Mouse (Mus musculus): ENCODE data around the gene Asic2. TPM values are rescaled to one million over a fixed set of nuclear protein-coding genes. Genes with fewer than 3 reads are reported as not detected.

Asic2 gene
- polyA plus RNA-seq, 1 experiment from 2014 or later: 0.65 TPM

DNA sequence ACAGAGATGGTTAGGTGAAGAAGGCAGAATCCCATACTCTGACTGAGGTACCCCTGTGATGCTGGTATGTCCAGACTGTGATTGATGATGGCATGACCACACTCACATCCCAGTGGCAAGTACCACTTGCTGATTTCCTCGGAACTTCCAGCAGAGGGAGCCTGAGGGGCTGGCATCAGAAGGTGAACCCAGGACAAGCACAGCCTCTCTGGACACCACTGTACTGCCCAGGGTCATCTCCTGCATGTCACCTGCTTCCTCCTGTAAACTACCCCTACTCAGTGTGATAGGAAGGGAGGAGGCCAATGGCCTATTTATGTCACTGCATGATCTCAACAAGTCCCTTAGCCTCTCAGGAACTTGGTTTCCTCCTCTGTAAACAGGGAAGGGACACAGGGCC, 27.3 kb downstream of the Asic2 start:
- 6% methylated on average over 1 of the region's 1 CpGs for WGBS
- H3K4me3 ChIP-seq: no peak overlapping the region
- H3K27ac ChIP-seq: no peak overlapping the region
- no peaks in the 10 kb centered on the region for H3K36me3 ChIP-seq
- H3K4me1 ChIP-seq: no peaks in the 10 kb centered on the region
- H3K9ac ChIP-seq: no peak overlapping the region
- H3K27me3 ChIP-seq: 0 out of 2 replicates have a peak, but pooled peaks cover 3% of the 10 kb centered on the region
- no peaks in the 10 kb centered on the region for H3K9me3 ChIP-seq
- H3K4me2 ChIP-seq (replicated peaks): no peak overlapping the region
- ATAC-seq (ENCODE audit: low FRiP score, low read depth): no peak

DNA sequence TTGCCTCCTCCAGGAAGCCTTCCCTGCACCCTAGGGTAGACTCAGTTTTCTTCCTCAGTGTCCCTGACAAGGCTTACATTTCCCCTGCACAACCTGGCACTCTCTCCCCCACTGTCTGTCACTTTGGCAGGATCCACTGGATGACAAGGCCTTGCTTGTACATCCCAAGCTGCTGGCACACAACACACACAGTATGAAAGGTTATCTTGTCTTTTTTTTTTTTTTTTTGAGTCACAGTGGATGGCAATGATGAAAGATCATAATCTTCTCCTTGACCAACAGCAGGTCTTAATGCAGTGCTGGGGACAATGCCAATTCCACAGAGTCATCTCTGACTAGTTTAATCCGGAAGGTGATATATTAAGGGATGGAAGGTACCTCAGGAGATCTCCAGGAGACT, 30.7 kb downstream of the Asic2 start:
- H3K9me3 ChIP-seq: no peaks in the 10 kb centered on the region
- H3K4me2 ChIP-seq (replicated peaks): no peak overlapping the region
- WGBS: 87% methylated on average over 1 of the region's 1 CpGs
- H3K27me3 ChIP-seq: no peaks in the 10 kb centered on the region
- H3K4me3 ChIP-seq: no peak overlapping the region
- no peak overlapping the region for H3K27ac ChIP-seq
- no peak overlapping the region for H3K9ac ChIP-seq
- H3K4me1 ChIP-seq: no peaks in the 10 kb centered on the region
- no peak for ATAC-seq (ENCODE audit: low FRiP score, low read depth)
- H3K36me3 ChIP-seq: no peaks in the 10 kb centered on the region

DNA sequence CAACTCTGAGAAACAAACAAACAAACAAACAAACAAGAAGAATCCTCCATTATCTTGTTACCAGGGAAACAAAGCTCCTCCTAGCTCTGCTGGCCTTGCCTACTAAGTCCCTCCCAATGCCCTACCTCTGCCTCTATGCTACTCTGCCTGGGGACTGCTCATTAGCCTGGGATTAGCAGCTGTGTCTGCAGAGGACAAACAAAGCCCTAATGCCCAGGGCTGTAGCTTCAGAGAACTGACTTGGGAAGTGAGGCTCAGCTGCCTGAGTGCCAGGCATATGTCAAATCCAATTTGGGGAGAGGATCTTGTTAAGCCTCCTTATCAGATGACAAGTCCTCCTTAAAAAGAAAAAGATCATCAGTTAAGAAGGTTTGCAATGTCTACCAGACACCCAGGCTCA, 41.9 kb downstream of the Asic2 start:
- H3K4me1 ChIP-seq: no peaks in the 10 kb centered on the region
- H3K36me3 ChIP-seq: no peaks in the 10 kb centered on the region
- H3K27me3 ChIP-seq: no peaks in the 10 kb centered on the region
- H3K9ac ChIP-seq: no peak overlapping the region
- ATAC-seq (ENCODE audit: low FRiP score, low read depth): no peak
- no peak overlapping the region for H3K4me3 ChIP-seq
- H3K27ac ChIP-seq: no peak overlapping the region
- no peak overlapping the region for H3K4me2 ChIP-seq (replicated peaks)
- no peaks in the 10 kb centered on the region for H3K9me3 ChIP-seq

DNA sequence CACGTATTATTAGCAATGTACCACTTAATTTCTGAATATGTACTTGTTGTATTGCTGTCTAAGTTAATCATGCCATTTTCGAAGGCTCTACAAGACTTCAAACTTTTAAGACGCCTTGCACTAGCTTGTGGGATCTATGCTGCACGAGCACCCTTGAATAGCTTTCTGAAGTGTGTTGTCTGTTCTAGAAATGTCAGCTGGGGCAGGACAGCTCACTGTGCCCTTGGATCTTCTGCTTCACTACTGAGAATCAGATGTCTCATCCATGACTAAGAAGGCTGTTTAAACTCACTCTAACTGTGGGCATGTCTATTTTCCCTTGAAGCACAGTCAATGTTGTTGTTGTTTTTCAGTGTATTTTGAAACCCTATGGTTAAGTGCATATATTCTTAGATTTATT, 44.6 kb downstream of the Asic2 start:
- H3K36me3 ChIP-seq: no peaks in the 10 kb centered on the region
- 89% methylated on average over 4 of the region's 4 CpGs for WGBS
- no peaks in the 10 kb centered on the region for H3K9me3 ChIP-seq
- H3K9ac ChIP-seq: no peak overlapping the region
- ATAC-seq (ENCODE audit: low FRiP score, low read depth): no peak
- H3K4me1 ChIP-seq: no peaks in the 10 kb centered on the region
- H3K27ac ChIP-seq: no peak overlapping the region
- no peaks in the 10 kb centered on the region for H3K27me3 ChIP-seq
- no peak overlapping the region for H3K4me3 ChIP-seq
- H3K4me2 ChIP-seq (replicated peaks): no peak overlapping the region

DNA sequence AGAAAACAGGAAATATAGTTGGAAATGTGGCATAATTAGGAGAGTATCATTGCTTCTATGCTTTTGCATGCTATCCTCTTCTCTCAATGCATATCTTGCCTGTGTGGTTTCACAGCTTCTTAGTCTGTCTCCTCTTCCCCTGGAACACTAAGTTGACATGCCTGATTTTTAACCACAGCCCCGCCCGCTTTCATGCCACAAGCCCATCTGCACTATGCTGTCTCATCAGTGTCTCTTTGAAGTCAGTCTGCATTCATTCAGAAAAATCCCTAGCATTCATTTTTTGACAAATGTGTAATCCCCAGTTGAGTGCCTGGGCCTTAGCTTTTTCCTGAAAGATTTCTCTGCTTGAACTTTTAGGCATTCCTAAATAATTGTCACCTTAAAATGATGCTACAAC, 45.2 kb downstream of the Asic2 start:
- Histone ChIP-seq H3K4me3 (no peak overlapping the region), H3K27ac (no peak overlapping the region), H3K4me1 (no peaks in the 10 kb centered on the region), H3K9ac (no peak overlapping the region), H3K27me3 (no peaks in the 10 kb centered on the region), H3K36me3 (no peaks in the 10 kb centered on the region), H3K4me2 (replicated peaks) (no peak overlapping the region), H3K9me3 (no peaks in the 10 kb centered on the region)
- 75% methylated on average over 2 of the region's 2 CpGs for WGBS
- ATAC-seq (ENCODE audit: low FRiP score, low read depth): no peak

DNA sequence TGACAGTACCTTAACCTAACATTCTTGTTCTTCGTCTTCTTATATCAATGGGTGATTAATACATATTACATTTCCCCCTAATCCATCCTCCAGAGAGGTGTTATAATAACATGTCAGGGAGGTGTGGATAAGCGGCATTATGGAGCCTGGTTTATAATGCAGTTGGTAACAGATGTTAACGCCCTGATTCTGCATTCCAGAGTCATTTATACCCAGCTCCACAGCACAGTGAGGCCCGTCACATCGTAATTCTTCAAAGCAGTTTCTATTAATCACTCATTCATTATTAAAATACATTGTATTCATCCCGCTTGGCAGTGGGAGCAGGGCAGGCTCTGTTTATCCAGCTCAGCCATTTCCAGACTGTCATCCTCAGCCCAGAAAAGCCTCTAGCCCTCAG, 52.8 kb downstream of the Asic2 start:
- Histone ChIP-seq H3K4me2 (replicated peaks) (no peak overlapping the region), H3K36me3 (no peaks in the 10 kb centered on the region), H3K4me3 (no peak overlapping the region), H3K9ac (no peak overlapping the region), H3K9me3 (no peaks in the 10 kb centered on the region), H3K27ac (no peak overlapping the region), H3K27me3 (no peaks in the 10 kb centered on the region), H3K4me1 (peaks cover 3% of the 10 kb centered on the region; the same call in 1 of the 2 replicates)
- WGBS: 32% methylated on average over 6 of the region's 6 CpGs
- no peak for ATAC-seq (ENCODE audit: low FRiP score, low read depth)

DNA sequence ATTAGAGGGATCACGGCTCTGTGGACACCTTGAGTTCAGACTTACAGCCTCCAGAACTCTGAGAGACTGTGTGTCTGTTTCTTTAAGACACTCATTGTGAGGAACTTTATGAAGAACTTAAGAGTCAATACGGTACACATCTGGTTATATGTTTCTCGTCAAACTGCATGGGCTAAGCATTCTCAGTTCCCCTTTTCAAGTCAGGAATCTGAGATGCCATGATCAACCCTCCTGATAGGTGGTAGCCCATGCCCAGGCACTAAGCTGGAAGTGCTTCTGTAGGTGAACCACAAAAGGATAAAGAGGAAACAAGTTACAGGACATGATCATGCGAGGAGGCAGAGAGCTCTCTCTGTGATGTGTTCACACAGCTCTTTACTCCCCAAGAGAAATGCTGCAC, 55.2 kb downstream of the Asic2 start:
- WGBS: 59% methylated on average over 4 of the region's 4 CpGs
- Histone ChIP-seq H3K27ac (no peak overlapping the region), H3K9me3 (no peaks in the 10 kb centered on the region), H3K27me3 (no peaks in the 10 kb centered on the region), H3K4me1 (peaks cover 3% of the 10 kb centered on the region; the same call in 1 of the 2 replicates), H3K36me3 (no peaks in the 10 kb centered on the region), H3K4me3 (no peak overlapping the region), H3K9ac (no peak overlapping the region), H3K4me2 (replicated peaks) (no peak overlapping the region)
- ATAC-seq (ENCODE audit: low FRiP score, low read depth): no peak

DNA sequence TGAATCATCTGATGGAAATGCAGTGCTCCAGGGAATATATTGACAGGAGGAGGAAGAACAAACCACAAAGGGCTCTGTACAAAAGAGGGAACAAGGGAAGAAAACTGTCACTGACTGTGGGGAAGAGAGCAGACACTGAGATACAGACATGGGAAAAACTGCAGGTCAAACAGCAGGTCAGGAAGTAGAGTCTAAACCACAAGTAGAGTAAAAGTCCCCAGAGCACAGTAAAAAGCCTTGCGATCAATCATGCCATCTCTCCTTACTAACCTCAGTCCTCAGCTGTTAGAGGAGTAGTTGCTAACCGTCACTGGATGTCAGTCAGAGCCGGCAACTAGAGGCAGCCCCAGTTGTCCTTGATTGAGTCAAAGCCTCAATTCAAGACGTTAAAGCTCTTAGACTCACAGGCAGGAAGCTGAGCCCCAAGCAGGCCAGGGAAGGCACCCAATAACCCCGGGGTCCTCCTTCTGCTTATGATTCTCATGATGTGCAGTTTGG, 58.8 kb downstream of the Asic2 start:
- H3K27me3 ChIP-seq: no peaks in the 10 kb centered on the region
- H3K4me2 ChIP-seq (replicated peaks): no peak overlapping the region
- WGBS: 61% methylated on average over 5 of the region's 5 CpGs
- no peak overlapping the region for H3K4me3 ChIP-seq
- H3K9ac ChIP-seq: no peak overlapping the region
- ATAC-seq (ENCODE audit: low FRiP score, low read depth): no peak
- no peaks in the 10 kb centered on the region for H3K9me3 ChIP-seq
- H3K36me3 ChIP-seq: no peaks in the 10 kb centered on the region
- no peak overlapping the region for H3K27ac ChIP-seq
- H3K4me1 ChIP-seq: peaks cover 3% of the 10 kb centered on the region; the same call in 1 of the 2 replicates

DNA sequence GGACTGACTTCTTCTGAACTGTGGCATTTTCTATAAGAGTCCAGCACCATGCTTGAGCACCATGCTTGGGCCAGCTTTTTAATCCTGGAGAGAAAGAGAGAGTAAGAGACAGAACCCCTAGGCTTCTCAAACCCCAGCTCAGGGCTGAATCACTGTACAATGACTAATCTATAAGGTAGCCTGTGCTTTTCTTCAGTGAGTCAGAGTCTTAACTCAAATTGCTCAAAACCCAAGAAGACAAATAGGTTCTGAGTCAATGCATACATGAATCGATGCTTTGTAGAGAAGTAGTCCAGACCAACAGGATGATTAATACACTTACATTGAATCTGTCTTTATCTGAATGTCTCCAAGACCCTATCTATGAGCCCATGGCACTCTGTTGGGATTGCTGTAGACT, 59.5 kb downstream of the Asic2 start:
- no peak for ATAC-seq (ENCODE audit: low FRiP score, low read depth)
- Histone ChIP-seq H3K36me3 (no peaks in the 10 kb centered on the region), H3K27ac (no peak overlapping the region), H3K9me3 (no peaks in the 10 kb centered on the region), H3K4me1 (peaks cover 3% of the 10 kb centered on the region; the same call in 1 of the 2 replicates), H3K4me3 (no peak overlapping the region), H3K4me2 (replicated peaks) (no peak overlapping the region), H3K9ac (no peak overlapping the region), H3K27me3 (no peaks in the 10 kb centered on the region)
- 83% methylated on average over 1 of the region's 1 CpGs for WGBS

DNA sequence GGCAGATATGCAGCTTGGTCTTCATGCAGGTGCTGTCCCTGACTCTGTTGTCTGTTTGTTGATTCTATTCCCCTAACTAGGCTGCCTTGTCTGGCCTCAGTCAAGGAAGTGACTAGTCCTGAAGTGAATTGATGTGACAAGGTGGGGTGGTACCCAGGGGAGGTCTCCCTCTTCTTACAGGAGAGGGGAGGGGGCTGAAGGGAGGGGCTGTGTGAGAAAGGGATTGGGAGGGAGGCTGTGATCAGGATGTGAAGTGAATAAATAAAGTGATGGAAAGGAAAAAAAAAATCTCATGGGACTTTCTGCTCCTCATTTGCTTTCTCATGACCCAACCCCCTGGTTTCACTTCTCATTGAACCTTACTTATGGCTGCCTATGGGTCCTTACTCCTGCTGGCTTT, 65.9 kb downstream of the Asic2 start:
- no peaks in the 10 kb centered on the region; the same call in 1 of the 2 replicates for H3K27me3 ChIP-seq
- H3K36me3 ChIP-seq: no peaks in the 10 kb centered on the region
- H3K4me2 ChIP-seq (replicated peaks): no peak overlapping the region
- H3K27ac ChIP-seq: no peak overlapping the region
- no peaks in the 10 kb centered on the region for H3K4me1 ChIP-seq
- H3K9me3 ChIP-seq: no peaks in the 10 kb centered on the region
- H3K4me3 ChIP-seq: no peak overlapping the region
- ATAC-seq (ENCODE audit: low FRiP score, low read depth): no peak
- H3K9ac ChIP-seq: no peak overlapping the region

DNA sequence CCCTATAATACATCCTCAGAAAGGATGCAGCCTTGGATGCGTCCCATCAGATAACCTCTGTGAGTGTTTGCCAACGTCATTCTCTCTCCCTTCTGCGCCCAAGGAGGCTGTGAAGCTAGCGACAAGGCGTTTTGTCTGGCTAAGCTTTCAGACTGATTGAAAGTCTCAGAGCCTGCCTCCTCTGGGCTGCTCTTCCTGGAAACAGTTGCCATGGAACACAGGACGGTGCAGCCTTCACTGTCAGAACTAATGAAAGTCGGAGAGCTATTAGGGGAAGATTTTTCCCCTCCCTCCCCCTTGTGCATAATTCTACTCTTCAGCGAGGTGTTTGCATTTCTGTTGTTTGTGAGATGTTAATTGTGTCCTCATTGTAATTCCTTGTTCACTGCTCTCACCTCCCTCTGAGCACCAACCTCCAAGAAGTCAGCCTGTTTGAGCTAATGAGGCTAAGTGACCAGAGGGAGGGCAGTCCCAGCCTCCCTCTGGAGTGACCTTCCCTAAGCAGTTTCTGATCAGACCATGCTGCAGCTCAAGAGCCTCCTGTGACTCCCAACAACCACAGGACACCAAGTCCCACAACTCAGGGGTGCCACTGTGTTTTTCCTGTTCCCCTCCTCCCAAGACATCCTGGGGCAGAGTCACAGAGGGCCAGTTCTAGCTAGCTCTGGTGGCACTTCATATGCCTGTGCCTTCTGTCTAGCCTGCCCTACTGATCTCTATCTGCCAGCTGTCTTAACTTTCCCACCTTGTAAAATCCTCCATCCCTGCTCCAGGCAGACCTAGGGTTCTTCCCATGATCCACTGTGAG, 70.5 kb downstream of the Asic2 start:
- 7% methylated on average over 8 of the region's 8 CpGs for WGBS
- Histone ChIP-seq H3K27ac (no peak overlapping the region), H3K4me1 (no peaks in the 10 kb centered on the region), H3K27me3 (no peaks in the 10 kb centered on the region; the same call in 1 of the 2 replicates), H3K9ac (no peak overlapping the region), H3K4me2 (replicated peaks) (no peak overlapping the region), H3K9me3 (no peaks in the 10 kb centered on the region), H3K36me3 (no peaks in the 10 kb centered on the region), H3K4me3 (no peak overlapping the region)
- ATAC-seq (ENCODE audit: low FRiP score, low read depth): no peak

DNA sequence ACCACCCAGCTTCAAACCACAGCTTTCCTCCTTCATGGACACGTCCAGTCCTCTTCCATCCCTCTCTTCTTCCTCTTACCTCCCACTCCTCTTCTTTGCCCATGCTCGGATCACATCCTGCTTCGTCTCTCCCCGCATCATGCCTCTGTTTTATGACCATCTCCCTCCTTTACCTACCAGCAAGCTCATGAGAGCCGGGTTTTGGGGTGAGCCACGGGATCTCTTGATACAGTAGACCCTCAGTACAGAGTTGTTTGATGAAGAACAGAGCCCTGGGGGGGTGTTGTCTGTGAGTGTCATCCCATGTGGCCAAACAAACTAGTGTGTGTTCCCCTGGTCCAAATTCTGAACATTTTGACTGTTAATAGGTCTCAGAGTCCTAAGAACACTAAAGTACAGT, 71.7 kb downstream of the Asic2 start:
- Histone ChIP-seq H3K4me1 (no peaks in the 10 kb centered on the region), H3K27ac (no peak overlapping the region)
- 82% methylated on average over 6 of the region's 6 CpGs for WGBS

More for the DNA sequence above, 71.7 kb downstream of the Asic2 start:
- Histone ChIP-seq H3K9ac (no peak overlapping the region), H3K9me3 (no peaks in the 10 kb centered on the region), H3K27me3 (no peaks in the 10 kb centered on the region; the same call in 1 of the 2 replicates), H3K36me3 (no peaks in the 10 kb centered on the region), H3K4me2 (replicated peaks) (no peak overlapping the region), H3K4me3 (no peak overlapping the region)
- no peak for ATAC-seq (ENCODE audit: low FRiP score, low read depth)
